Mouse (Mus musculus) megakaryocyte, adult 5-6 weeks (primary cell): Measurements from ENCODE around the gene Gm9112. TPM values are rescaled to one million over a fixed set of nuclear protein-coding genes. Genes with fewer than 3 reads are reported as not detected.
"Not testable (repeated sequence)": the region's sequence is repeated elsewhere in the genome, so short reads cannot be mapped to it uniquely, and the experiment has no call there.

Experiments
- ATAC-seq: 2 replicates; pipeline ENCODE4 v1.8.0; 2016; ENCODE audit warnings: mild to moderate bottlenecking, inconsistent platforms; ENCODE audit not compliant: poor library complexity, severe bottlenecking
- total RNA-seq, 2 experiments: library from RNA; stranded (forward) in 1 of 2; stranded (reverse) in 1 of 2; fragments of 153-499, 151-499 nt in 1 of 2; fragments of 221-1000, 200-1000 nt in 1 of 2; gene quantifications; 2 replicates each; pipeline versions ENCODE4 v1.2.3 to v1.2.4; 2015 to 2017

Gene Gm9112
- not detected in 2 replicates for total RNA-seq (2015)
- total RNA-seq (2017): not detected in 2 replicates

DNA sequence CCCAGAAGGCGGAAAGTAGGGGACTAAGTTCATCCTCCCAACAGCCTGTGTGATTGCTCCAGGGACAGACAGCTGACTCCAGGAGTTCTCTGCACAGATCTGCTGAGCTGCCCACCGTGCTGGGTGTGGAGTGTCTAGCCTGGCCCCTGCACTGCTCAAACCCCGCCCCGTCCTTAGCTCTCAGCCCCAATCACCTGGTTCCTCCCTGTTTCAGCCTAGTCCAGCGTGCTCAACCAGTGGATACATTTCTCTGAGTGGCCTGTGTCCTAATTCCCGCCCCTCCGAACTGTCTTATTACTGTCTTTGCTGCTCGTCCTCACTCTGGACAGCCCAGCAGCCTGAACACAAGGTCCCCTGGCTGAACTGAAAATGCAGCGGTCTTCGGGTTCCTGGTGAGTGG is at the start of gene Gm9112, which contains the start of gene Dmrtc1b:
Gm9112 (minus strand) TSS at position 101 of the 400 bp plus-strand sequence.
Dmrtc1b (plus strand) TSS at position 331 of the 400 bp plus-strand sequence.
- not testable (repeated sequence) for ATAC-seq

GRCm38 (mm10) chrX:102724226-102724625 is 16.8 kb upstream of the Gm9112 start:
- not testable (repeated sequence) for ATAC-seq

DNA sequence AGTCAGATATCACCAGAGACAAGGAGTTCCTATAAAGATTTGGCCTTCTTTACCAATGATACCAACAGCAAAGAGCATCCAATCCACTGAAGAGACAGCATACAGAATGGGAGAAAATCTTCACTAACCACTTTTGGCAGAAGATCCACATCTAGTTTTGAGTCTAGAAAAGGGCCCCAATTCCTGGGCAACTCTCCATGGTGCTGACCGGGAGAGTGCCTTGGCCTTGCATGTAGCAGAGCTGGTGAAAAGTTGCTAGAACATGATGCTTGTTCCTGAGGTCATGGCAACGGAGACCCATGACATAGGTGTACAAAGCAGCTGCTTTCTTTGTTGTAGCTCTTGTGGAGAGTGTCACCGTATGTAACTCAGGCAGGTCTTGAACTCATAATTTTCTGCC is 6.8 kb downstream of the Gm9112 start:
- not testable (repeated sequence) for ATAC-seq

- not testable (repeated sequence) for ATAC-seq
These were observed 18.2 kb downstream of the Gm9112 start for GRCm38 (mm10) chrX:102689252-102689651.

DNA sequence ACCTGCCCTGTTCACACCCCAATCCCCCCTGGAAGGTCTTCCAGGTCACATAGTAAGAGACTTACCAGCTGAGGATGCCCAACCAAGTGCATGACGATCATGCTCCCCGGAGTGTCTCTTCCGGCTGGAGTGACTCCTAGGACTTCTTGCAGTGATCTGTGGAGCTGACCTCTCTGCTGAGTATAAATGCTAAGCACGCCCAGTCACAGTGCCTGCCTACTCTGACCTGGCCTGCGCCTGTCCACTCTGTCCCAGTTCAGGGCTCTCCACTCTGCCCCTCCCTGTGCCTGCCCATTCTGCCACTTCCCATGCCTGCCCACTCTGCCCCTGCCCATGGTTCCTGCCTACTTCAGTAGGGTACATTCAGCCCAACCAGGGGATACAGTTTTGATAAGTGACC is 20.6 kb downstream of the Gm9112 start, which contains the start of gene Gm3880:
Gm3880 (minus strand) TSS at position 101 of the 400 bp plus-strand sequence.
- not testable (repeated sequence) for ATAC-seq

- ATAC-seq: not testable (repeated sequence)
These were observed 22.7 kb downstream of the Gm9112 start for GRCm38 (mm10) chrX:102684706-102685105.

DNA sequence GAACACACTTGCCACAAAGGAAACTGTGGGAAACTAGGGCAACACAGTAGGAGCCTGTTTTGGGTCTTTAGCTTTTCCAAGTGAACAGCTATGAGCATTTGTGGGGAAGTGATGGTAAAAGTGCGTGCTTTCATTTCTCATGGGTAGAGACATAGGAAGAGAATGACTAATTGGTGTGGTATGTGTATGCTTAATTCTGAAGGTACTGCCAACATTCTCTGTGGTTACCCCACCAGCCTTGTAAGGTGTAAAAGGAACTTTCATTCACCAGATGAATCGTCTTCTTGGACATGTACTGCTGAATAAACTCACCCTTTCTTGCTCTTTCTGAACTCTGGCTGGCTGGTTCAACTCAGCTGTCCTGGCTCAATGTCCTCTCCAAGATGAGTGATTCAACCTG is 40.8 kb downstream of the Gm9112 start:
- ATAC-seq: no peak

DNA sequence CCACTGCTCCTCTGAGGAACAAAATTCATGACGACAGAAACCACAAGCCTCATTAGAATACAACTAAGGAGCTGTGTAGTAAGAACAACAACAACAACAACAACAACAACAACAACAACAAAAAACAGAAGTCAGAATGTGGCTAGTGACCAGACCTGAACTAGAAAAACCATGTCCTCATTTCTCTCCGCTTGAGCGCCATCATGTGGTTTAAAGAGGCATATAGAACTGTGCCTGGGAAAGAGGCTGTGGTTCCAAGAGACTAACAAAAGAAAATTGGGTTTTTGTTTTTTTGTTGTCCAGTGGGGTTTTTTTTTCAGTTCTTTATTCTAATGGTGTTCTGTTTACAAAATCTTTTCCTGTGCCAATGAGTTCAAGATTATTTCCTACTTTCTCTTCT is 46.7 kb downstream of the Gm9112 start:
- 0 out of 2 replicates have a peak, but pooled peaks have one; percentile 30 for ATAC-seq

Other genes with a start within 250 kb of the Gm9112 start
- 4.0 and 5.8 TPM in 2 replicates for gene Hdac8, start 202.3 kb downstream of the Gm9112 start, total RNA-seq (2015)
- gene Hdac8, start 202.3 kb downstream of the Gm9112 start, total RNA-seq (2017): 6.0 and 7.0 TPM in 2 replicates
- 1.7 and 3.0 TPM in 2 replicates for gene Phka1, start 63.4 kb downstream of the Gm9112 start, total RNA-seq (2015)
- gene Phka1, start 63.4 kb downstream of the Gm9112 start, total RNA-seq (2017): 2.9 and 3.5 TPM in 2 replicates
- not detected in 2 replicates for gene Gm3880, start 20.7 kb downstream of the Gm9112 start, total RNA-seq (2015)
- gene Gm3880, start 20.7 kb downstream of the Gm9112 start, total RNA-seq (2017): not detected in 2 replicates
- not detected in 2 replicates for gene Dmrtc1b, start 230 bp upstream of the Gm9112 start, total RNA-seq (2015)
- not detected in 2 replicates for gene Dmrtc1b, start 230 bp upstream of the Gm9112 start, total RNA-seq (2017)
- gene Dmrtc1c1, start 95.3 kb upstream of the Gm9112 start, total RNA-seq (2015): not detected in 2 replicates
- gene Dmrtc1c1, start 95.3 kb upstream of the Gm9112 start, total RNA-seq (2017): not detected in 2 replicates
- gene Dmrtc1c2, start 147.0 kb upstream of the Gm9112 start, total RNA-seq (2015): not detected in 2 replicates
- not detected in 2 replicates for gene Dmrtc1c2, start 147.0 kb upstream of the Gm9112 start, total RNA-seq (2017)
- not detected in 2 replicates for gene 1700031F05Rik, start 160.3 kb upstream of the Gm9112 start, total RNA-seq (2015)
- gene 1700031F05Rik, start 160.3 kb upstream of the Gm9112 start, total RNA-seq (2017): not detected in 2 replicates
- gene Dmrtc1a, start 201.1 kb upstream of the Gm9112 start, total RNA-seq (2015): not detected in 2 replicates
- not detected in 2 replicates for gene Dmrtc1a, start 201.1 kb upstream of the Gm9112 start, total RNA-seq (2017)
- not detected in 2 replicates for gene 1700011M02Rik, start 201.3 kb upstream of the Gm9112 start, total RNA-seq (2015)
- gene 1700011M02Rik, start 201.3 kb upstream of the Gm9112 start, total RNA-seq (2017): not detected in 2 replicates
- gene 1700018G05Rik, start 220.7 kb upstream of the Gm9112 start, total RNA-seq (2015): not detected in 2 replicates
- not detected in 2 replicates for gene 1700018G05Rik, start 220.7 kb upstream of the Gm9112 start, total RNA-seq (2017)